Mouse (Mus musculus) CH12.LX (cell line): ENCODE measurements around the gene Ulk1. TPM values are rescaled to one million over a fixed set of nuclear protein-coding genes. Genes with fewer than 3 reads are reported as not detected.

Source experiments
- DNase-seq: peaks from one replicate; pipeline ENCODE4 v3.0.0-alpha.2; 2013; ENCODE audit errors: extremely low read depth
- H3K27ac ChIP-seq: 2 replicates; pipeline ENCODE4 v1.5.1; 2012; ENCODE audit warnings: low read depth, mild to moderate bottlenecking, control low read depth, moderate library complexity; ENCODE audit not compliant: insufficient read depth
- H3K27me3 ChIP-seq: replicated peaks from 2 replicates; pipeline ENCODE3; 2012; ENCODE audit warnings: inconsistent platforms
- H3K36me3 ChIP-seq, 2 experiments: replicated peaks in 1 of 2; 2 replicates each; pipeline versions ENCODE3 to v1.6.1; 2012; ENCODE audit warnings: inconsistent platforms in 1 of 2, low read length in 1 of 2, mild to moderate bottlenecking in 1 of 2, mixed read lengths in 1 of 2, moderate library complexity in 1 of 2; ENCODE audit not compliant: control insufficient read depth in 1 of 2, insufficient read depth in 1 of 2
- H3K4me1 ChIP-seq, 2 experiments: 2 replicates each; pipeline ENCODE4 v1.6.1; 2012; ENCODE audit warnings: inconsistent platforms in 1 of 2, moderate library complexity in 1 of 2; ENCODE audit not compliant: insufficient read depth in 2 of 2, control insufficient read depth in 1 of 2
- H3K4me2 ChIP-seq: 2 replicates; pipeline ENCODE4 v1.6.1; 2012; ENCODE audit warnings: low read depth, mild to moderate bottlenecking, control low read depth; ENCODE audit not compliant: poor library complexity, insufficient read depth, severe bottlenecking
- H3K4me3 ChIP-seq, 3 experiments: fragments of 150-350 bp in 1 of 3; sonication (generic) in 1 of 3; replicated peaks in 1 of 3; 2 replicates each; pipeline versions ENCODE3 to v1.5.1; 2011 to 2012; ENCODE audit warnings: low read depth in 2 of 3, low read length in 2 of 3, mild to moderate bottlenecking in 2 of 3, moderate library complexity in 2 of 3, control low read depth in 1 of 3, improper control_type of control experiment in 1 of 3, inconsistent platforms in 1 of 3, mixed read lengths in 1 of 3; ENCODE audit not compliant: poor library complexity in 1 of 3
- H3K79me2 ChIP-seq: replicated peaks from 2 replicates; pipeline ENCODE4 v1.6.1; 2012; ENCODE audit warnings: mild to moderate bottlenecking, moderate library complexity; ENCODE audit not compliant: control insufficient read depth, poor library complexity, insufficient read depth, severe bottlenecking; ENCODE audit errors: extremely low read depth
- H3K9ac ChIP-seq: 2 replicates; pipeline ENCODE4 v1.6.1; 2012; ENCODE audit warnings: low read depth, mild to moderate bottlenecking, control low read depth, moderate library complexity; ENCODE audit not compliant: insufficient read depth
- H3K9me3 ChIP-seq: replicated peaks from 2 replicates; pipeline ENCODE3; 2012; ENCODE audit warnings: low read length, inconsistent platforms, mixed read lengths
- CHD2 ChIP-seq: IDR thresholded peaks from 2 replicates; pipeline ENCODE4 v1.6.1; 2011; ENCODE audit warnings: low read length, improper control_type of control experiment
- E2F4 ChIP-seq: IDR thresholded peaks from 2 replicates; pipeline ENCODE4 v1.6.1; 2011; ENCODE audit warnings: low read depth, low read length, improper control_type of control experiment; ENCODE audit not compliant: insufficient replicate concordance
- ETS1 ChIP-seq: conservative IDR thresholded peaks from 2 replicates; pipeline ENCODE4 v1.6.1; 2012; ENCODE audit warnings: low read depth, mild to moderate bottlenecking, inconsistent platforms, low read length, improper control_type of control experiment, moderate library complexity
- GABPA ChIP-seq: IDR thresholded peaks from 2 replicates; pipeline ENCODE4 v1.6.1; 2012; ENCODE audit warnings: low read depth, low read length, improper control_type of control experiment, inconsistent platforms; ENCODE audit not compliant: insufficient replicate concordance
- HCFC1 ChIP-seq: IDR thresholded peaks from 2 replicates; pipeline ENCODE4 v1.6.1; 2012; ENCODE audit warnings: low read depth, mild to moderate bottlenecking, inconsistent platforms, low read length, improper control_type of control experiment
- IRF4 ChIP-seq: IDR thresholded peaks from 2 replicates; pipeline ENCODE4 v1.6.1; 2014; ENCODE audit warnings: low read depth, mild to moderate bottlenecking, inconsistent platforms, low read length, improper control_type of control experiment
- JUN ChIP-seq: IDR thresholded peaks from 2 replicates; pipeline ENCODE4 v1.6.1; 2011; ENCODE audit warnings: low read depth, mild to moderate bottlenecking, low read length, improper control_type of control experiment, moderate library complexity; ENCODE audit not compliant: insufficient read depth
- MAZ ChIP-seq: IDR thresholded peaks from 2 replicates; pipeline ENCODE4 v1.6.1; 2012; ENCODE audit warnings: low read depth, mild to moderate bottlenecking, inconsistent platforms, low read length, improper control_type of control experiment, moderate library complexity
- MEF2A ChIP-seq: IDR thresholded peaks from 2 replicates; pipeline ENCODE4 v1.6.1; 2014; ENCODE audit warnings: low read depth, mild to moderate bottlenecking, inconsistent platforms, low read length, improper control_type of control experiment, borderline replicate concordance
- MYC ChIP-seq: IDR thresholded peaks from 2 replicates; pipeline ENCODE4 v1.6.1; 2011; ENCODE audit warnings: low read depth, mild to moderate bottlenecking, improper control_type of control experiment, low read length
- NELFE ChIP-seq: IDR thresholded peaks from 2 replicates; pipeline ENCODE4 v1.6.1; 2011; ENCODE audit warnings: low read depth, low read length, improper control_type of control experiment
- NRF1 ChIP-seq: IDR thresholded peaks from 2 replicates; pipeline ENCODE4 v1.6.1; 2014; ENCODE audit warnings: low read depth, mild to moderate bottlenecking, inconsistent platforms, low read length, improper control_type of control experiment, moderate library complexity
- POLR2A ChIP-seq: IDR thresholded peaks from 2 replicates; pipeline ENCODE4 v1.6.1; 2011; ENCODE audit warnings: low read depth, mild to moderate bottlenecking, improper control_type of control experiment, low read length
- POLR2AphosphoS2 ChIP-seq: IDR thresholded peaks from 2 replicates; pipeline ENCODE4 v1.6.1; 2011; ENCODE audit warnings: low read depth, low read length, improper control_type of control experiment
- ZKSCAN1 ChIP-seq: IDR thresholded peaks from 2 replicates; pipeline ENCODE4 v1.6.1; 2012; ENCODE audit warnings: low read depth, inconsistent platforms, low read length, improper control_type of control experiment, borderline replicate concordance
- ZMIZ1 ChIP-seq: IDR thresholded peaks from 2 replicates; pipeline ENCODE4 v1.6.1; 2012; ENCODE audit warnings: low read depth, mild to moderate bottlenecking, inconsistent platforms, low read length, improper control_type of control experiment
- ZNF384 ChIP-seq: IDR thresholded peaks from 2 replicates; pipeline ENCODE4 v1.6.1; 2012; ENCODE audit warnings: low read depth, low read length, improper control_type of control experiment, inconsistent platforms
- dilution Hi-C: fragments of 300-500 bp; cut with MboI; formaldehyde crosslinking; loops from 2 replicates; pipeline ENCODE4 v1.14.3; 2020; ENCODE audit warnings: low sequenced_read_pairs; ENCODE audit not compliant: extremely low pct_unique_long_range_greater_than_20kb, extremely low pct_ligation_motif_present
- in situ Hi-C: fragments of 300-500 bp; cut with MboI; formaldehyde crosslinking; loops from 3 replicates; pipeline ENCODE4 v1.14.3; 2019; ENCODE audit warnings: low sequenced_read_pairs, low pct_ligation_motif_present, low pct_unique_long_range_greater_than_20kb, mixed read lengths
- polyA plus RNA-seq: library from polyadenylated mRNA; unstranded; fragments of >175 nt; gene quantifications from 2 replicates; pipeline ENCODE4 v1.2.1, GENCODE M21; 2012; ENCODE audit warnings: low read depth; ENCODE audit not compliant: insufficient read length
- total RNA-seq, 2 experiments: library from RNA; depleted of rRNA; stranded (reverse); fragments of 300-350 nt in 1 of 2; fragments of >200 nt in 1 of 2; gene quantifications; 2 replicates each; pipeline ENCODE4 v1.2.3; 2012 to 2014

Ulk1 gene
- total and polyA plus RNA-seq, 3 experiments: 2.7 to 13.6 (median 8.4) TPM

DNA sequence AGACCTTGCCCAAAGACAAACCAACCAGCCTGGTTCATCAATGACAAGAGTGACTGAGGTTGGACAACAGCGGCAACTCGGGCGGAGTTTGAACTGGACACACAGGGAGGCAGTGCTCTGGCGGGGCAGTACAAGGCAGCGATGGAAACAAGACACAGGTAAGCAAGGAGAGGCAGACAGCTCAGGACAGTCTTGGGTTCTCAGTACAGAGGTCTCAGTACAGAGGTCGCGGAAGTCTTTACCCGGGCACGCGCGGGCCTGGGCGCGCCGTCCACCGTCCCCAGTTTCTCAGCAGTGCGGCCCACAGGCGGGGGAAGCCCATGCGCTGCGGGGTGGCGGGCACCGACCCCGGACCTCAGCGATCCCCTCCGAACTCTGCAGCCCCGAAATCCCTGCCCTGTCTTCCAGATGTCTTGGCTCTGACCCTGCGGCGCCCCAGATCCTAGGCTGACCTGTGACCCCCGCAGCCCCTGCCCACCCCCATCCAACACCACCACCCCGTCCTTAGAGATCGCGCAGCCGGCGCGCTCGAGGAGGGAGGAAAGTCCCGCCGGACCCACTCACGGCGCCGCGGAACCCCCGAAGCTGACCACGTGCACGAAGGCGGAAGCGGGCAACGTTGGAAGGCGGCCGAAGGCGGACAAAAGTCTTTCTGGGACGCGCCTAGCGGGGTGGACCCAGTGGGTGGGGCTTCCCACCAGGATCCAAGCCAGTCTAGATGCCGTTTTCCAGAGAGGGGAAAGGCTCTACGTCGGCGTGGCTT is 29.7 kb downstream of the Ulk1 start, which contains the start of gene Pus1 (continued):
- TF ChIP-seq HCFC1: peak; percentile 86
- TF ChIP-seq JUN: no peak
- TF ChIP-seq ZMIZ1: peak; percentile 69

DNA sequence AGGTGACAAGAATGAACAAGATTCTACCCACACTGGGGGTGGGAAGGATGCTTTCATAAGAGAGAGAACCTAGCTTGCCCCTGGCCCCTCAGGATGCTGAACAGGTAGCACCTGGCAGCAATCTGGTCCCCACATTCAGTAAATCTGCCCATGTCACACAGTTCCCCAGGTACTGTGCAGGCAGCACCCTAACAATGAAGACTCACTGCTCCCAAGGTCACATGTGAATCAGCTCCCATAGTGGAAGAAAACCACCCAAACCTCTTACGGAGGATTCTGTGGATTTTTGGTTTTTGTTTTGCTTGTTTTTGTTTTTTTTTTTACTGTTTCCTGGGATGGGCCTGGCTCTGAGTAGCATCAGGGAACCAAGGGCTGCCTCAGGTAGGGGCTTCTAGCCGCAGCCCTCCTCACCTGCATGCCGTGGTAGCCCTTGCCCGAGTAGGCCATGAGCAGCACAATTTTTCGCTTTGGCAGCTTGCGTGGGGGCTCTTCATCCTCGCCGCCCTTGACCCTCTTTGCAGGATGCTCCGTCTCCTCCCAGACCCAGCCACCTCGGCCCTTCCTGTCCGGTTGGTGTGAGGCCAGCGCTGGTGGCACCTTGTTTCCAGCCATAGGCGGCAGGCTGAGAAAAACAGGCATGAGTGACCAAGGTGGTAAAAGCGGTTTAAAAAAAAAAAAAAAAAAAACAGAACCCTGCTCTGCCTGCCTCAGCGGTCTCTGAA is 30.5 kb downstream of the Ulk1 start:
- Histone ChIP-seq H3K4me2 (peak overlapping the region; percentile 91), H3K9ac (peak overlapping the region; percentile 83), H3K27ac (no peak overlapping the region), H3K9me3 (no peaks in the 10 kb centered on the region), H3K4me1 (peaks cover 3 to 33% of the 10 kb centered on the region in 2 experiments; a peak in 3 of 4 replicates), H3K27me3 (no peaks in the 10 kb centered on the region), H3K36me3 (peaks cover 36 to 44% of the 10 kb centered on the region in 2 experiments), H3K79me2 (peaks cover 35% of the 10 kb centered on the region), H3K4me3 (peak overlapping the region; percentile 70 to 89 (median 81))
- DNase-seq: no peak
- dilution Hi-C loops (no loop called here), in situ Hi-C loops (no loop called here)
- peak; percentile 44; the same call in 1 of the 2 replicates for TF ChIP-seq ZNF384
- TF ChIP-seq GABPA: no peak

DNA sequence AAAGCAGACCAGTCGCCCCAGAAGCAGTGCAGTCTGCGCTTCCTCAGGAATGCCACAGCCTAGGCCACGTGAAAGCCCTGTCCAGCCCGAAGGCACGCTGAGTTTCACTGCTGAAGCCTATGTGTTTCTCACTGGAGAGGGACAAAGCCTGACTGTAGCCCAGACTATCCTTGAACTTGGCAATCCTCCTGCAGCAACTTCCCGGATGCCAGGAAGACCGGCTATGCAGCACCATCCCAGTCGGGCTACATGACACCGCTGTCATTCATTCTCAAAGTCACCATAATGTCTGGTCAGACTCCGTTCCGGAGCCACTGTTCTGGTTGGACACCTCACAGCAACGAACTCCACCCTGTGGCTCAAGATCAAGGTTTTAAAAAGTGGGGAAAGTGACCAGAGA is 31.6 kb downstream of the Ulk1 start:
- Histone ChIP-seq H3K9ac (no peak overlapping the region), H3K4me3 (no peak overlapping the region), H3K4me2 (no peak overlapping the region)
- dilution Hi-C loops: no loop called here
- no peak for DNase-seq
- TF ChIP-seq POLR2A (no peak), NRF1 (no peak), E2F4 (no peak), POLR2AphosphoS2 (no peak), MEF2A (no peak), NELFE (no peak), MYC (no peak), ETS1 (no peak), ZKSCAN1 (no peak), IRF4 (no peak), CHD2 (no peak), MAZ (no peak)
- TF ChIP-seq, all 38 proteins: peak for 0
- peaks cover 5 to 40% of the 10 kb centered on the region in 2 experiments; a peak in 3 of 4 replicates for H3K4me1 ChIP-seq
- in situ Hi-C loops: no loop called here
- no peaks in the 10 kb centered on the region for H3K9me3 ChIP-seq
- peaks cover 45 to 54% of the 10 kb centered on the region in 2 experiments for H3K36me3 ChIP-seq
- H3K79me2 ChIP-seq: peaks cover 41% of the 10 kb centered on the region
- H3K27ac ChIP-seq: no peak overlapping the region
- H3K27me3 ChIP-seq: no peaks in the 10 kb centered on the region
